Mouse (Mus musculus): ENCODE measurements around the gene Lpcat1. TPM values are rescaled to one million over a fixed set of nuclear protein-coding genes. Genes with fewer than 3 reads are reported as not detected.

Lpcat1 gene
- total RNA-seq (2015): 12.7 and 13.5 TPM in 2 replicates
- 21.6 and 26.5 TPM in 2 replicates for total RNA-seq (2017)

- ATAC-seq (replicated peaks; ENCODE audit: poor library complexity): peak; percentile 78
Observed at GRCm38 (mm10) chr13:73467034-73467420, at the start of gene Lpcat1. TSS of gene Lpcat1 (plus strand) at chr13:73467197.

- peak; percentile 93 for ATAC-seq (replicated peaks; ENCODE audit: poor library complexity)
Observed at GRCm38 (mm10) chr13:73417478-73418220, 49.3 kb upstream of the Lpcat1 start.

GRCm38 (mm10) chr13:73418297-73418696 lies 48.7 kb upstream of the Lpcat1 start:
- no peak for ATAC-seq (replicated peaks; ENCODE audit: poor library complexity)

- ATAC-seq (replicated peaks; ENCODE audit: poor library complexity): no peak
Observed at GRCm38 (mm10) chr13:73419244-73419643, 47.8 kb upstream of the Lpcat1 start.

GRCm38 (mm10) chr13:73423043-73423442 lies 44.0 kb upstream of the Lpcat1 start:
- ATAC-seq (replicated peaks; ENCODE audit: poor library complexity): no peak

DNA sequence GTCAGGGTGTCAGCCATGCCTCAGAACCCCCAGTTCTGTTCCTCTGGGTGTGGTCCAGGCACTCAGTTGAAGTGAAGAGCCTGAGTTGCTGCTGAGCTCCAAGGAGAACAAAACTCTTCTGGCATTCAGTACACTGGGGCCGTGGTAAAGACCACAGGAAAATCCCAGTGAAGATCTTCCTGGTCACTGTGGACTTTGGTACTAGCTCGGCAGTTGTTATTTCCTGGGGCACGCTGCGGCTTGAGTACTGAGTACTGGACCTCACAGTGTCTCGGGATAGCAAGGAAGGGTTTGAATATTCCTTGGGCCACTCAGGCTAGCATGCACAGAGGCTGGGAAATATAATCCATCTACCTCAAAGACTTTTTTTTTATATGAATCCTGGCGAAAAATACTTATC lies 42.0 kb upstream of the Lpcat1 start:
- ATAC-seq (replicated peaks; ENCODE audit: poor library complexity): no peak

- ATAC-seq (replicated peaks; ENCODE audit: poor library complexity): peak; percentile 99
Observed at GRCm38 (mm10) chr13:73425839-73426490, 41.0 kb upstream of the Lpcat1 start.

DNA sequence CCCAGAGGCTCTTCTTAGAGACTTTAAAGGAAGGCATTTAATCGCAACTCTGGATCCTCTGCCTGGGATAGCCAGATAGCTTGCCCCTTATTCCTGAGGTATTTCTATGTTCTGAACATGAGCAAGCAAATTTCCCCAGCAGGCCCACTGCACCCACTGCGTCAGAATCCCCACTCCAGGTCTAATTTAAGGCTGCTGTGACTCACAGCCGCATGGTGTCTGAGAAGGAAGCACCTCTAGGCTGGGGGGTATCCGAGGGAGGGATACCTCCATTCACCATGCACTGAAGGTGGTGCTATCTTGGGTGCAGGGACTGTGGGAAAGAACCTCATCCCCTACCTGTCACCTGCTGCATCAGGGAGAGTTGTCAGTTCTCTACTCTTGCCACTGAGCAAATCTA lies 40.4 kb upstream of the Lpcat1 start:
- ATAC-seq (replicated peaks; ENCODE audit: poor library complexity): no peak

DNA sequence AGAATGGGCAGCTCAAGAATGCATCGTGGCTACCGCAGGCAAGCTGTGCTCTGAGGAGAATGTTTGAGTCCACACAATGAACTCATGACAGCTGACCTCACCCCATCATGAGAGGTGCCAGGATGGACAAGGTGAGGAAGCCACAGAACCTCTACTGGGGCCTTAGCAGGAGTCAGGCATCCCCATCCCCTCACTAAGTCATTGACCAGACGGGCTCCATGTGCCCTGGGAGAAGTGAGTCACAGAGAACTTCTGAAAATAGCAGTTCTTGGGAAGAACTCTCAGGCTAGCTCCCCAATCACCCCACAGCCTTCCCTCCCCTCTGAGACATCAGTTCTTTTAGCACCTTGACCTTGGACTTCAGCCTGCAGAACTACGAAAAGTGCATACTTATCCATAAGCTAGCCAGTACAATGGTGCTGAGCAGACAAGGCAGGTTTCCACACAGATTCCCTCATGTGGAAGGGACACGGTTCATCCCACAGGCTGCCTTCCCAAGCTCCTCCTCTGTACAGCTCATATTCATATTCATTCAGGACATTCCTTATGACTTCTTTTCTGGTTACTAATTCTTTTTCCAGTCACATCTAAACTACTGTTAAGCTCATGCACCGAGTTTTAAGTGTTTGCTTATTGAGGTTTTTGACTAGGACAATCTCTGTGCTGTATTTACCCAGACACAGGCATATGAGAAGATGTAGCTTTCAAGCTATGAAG lies 37.2 kb upstream of the Lpcat1 start:
- ATAC-seq (replicated peaks; ENCODE audit: poor library complexity): no peak

DNA sequence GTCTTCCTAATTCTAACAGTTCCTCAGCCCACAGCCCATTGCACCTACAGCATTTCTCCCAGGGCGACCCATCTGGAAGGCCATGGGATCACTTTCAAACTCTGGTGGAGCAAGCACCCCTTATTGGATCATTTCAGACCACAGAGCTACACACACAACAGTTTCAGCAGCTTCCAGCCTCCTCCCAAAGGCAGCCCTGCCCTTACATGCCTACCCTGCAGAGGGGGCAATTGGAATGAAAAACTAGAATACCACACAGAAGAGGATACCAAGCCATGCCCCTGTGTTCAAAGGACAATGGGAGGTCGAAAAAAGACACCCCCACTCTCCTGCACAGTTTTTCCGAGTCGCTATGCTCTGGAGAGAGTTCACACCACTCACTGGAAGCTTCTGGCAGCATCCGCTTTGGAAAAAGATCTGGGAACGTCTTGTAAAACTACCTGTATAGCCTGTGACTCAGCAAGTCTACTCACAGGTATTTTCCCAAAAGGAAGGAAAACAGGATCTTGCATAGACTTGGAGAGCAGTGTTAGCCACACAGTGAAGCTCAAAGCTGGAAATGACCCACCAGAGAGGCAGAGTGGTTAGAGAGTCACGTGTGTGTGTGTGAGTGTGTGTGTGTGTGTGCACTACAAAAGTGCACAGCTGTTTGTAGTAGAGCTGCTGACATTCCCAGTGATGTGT lies 34.4 kb upstream of the Lpcat1 start:
- 0 out of 2 replicates have a peak, but pooled peaks have one; percentile 27 for ATAC-seq (replicated peaks; ENCODE audit: poor library complexity)

GRCm38 (mm10) chr13:73433681-73434535 lies 33.1 kb upstream of the Lpcat1 start:
- ATAC-seq (replicated peaks; ENCODE audit: poor library complexity): peak; percentile 83

- ATAC-seq (replicated peaks; ENCODE audit: poor library complexity): no peak
Observed at GRCm38 (mm10) chr13:73434687-73435086, 32.3 kb upstream of the Lpcat1 start.

DNA sequence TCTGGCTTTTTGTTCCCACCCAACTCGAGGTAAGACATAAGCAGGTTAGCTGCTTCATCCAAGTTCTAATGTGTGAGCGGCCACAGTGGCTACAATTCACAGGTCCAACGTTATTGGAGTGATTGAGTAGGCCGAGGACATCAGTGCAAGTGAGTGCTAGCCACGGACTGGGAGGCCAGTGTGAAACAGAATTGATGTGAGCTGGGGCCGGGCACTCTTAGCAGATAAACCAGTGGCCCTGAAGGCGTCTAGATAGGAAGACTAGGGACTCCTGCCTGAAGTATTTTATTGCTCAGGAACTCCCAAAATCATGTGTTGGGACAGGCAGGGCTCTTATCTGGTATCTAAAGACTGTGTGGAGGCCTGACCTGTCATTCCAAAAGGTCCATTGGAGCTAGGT lies 31.3 kb upstream of the Lpcat1 start:
- no peak for ATAC-seq (replicated peaks; ENCODE audit: poor library complexity)

DNA sequence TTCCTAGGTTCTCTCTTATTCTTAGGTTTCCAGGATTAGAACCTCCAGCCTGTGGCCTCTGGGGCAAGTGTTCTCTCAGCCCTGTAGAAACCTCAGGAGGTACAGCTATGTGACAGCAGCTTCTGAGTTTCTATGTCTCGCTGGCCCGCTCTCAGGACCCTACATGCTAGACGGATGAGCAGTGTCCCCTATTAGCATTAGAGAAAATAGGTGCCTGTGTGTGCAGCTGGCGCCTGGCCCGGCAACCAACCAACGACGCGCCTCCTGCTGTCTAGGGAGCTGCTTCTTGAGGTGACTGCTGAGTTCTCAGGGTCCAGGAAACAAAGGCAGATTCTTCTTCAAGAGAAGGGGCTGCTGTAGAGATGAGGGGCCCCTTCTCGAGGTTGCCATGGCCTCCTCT lies 27.9 kb upstream of the Lpcat1 start:
- ATAC-seq (replicated peaks; ENCODE audit: poor library complexity): no peak

GRCm38 (mm10) chr13:73441032-73441431 lies 26.0 kb upstream of the Lpcat1 start:
- ATAC-seq (replicated peaks; ENCODE audit: poor library complexity): no peak

- no peak for ATAC-seq (replicated peaks; ENCODE audit: poor library complexity)
Observed at GRCm38 (mm10) chr13:73441686-73442085, 25.3 kb upstream of the Lpcat1 start.

GRCm38 (mm10) chr13:73442431-73442830 lies 24.6 kb upstream of the Lpcat1 start:
- no peak for ATAC-seq (replicated peaks; ENCODE audit: poor library complexity)

- peak; percentile 61 for ATAC-seq (replicated peaks; ENCODE audit: poor library complexity)
Observed at GRCm38 (mm10) chr13:73443093-73443821, 23.7 kb upstream of the Lpcat1 start.

DNA sequence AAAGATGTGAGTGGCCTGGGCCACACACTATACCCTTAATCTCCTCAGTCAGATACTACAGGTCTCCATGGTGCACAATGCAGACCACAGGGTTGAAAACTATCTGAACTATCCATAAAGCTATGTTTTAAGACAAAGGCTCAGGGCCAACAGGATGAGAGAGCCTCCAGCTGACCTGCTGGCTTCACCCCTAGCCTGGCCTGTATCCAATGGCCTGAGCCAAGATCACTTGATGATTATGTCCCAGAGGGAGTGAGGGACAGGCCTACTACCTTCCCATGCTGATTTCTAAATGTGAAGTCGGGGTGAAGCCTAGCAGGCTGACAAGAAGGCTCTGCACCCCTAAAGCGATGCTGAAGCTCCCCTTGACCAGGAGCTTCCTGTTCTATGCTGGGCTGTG lies 21.9 kb upstream of the Lpcat1 start:
- 0 out of 2 replicates have a peak, but pooled peaks have one; percentile 13 for ATAC-seq (replicated peaks; ENCODE audit: poor library complexity)

DNA sequence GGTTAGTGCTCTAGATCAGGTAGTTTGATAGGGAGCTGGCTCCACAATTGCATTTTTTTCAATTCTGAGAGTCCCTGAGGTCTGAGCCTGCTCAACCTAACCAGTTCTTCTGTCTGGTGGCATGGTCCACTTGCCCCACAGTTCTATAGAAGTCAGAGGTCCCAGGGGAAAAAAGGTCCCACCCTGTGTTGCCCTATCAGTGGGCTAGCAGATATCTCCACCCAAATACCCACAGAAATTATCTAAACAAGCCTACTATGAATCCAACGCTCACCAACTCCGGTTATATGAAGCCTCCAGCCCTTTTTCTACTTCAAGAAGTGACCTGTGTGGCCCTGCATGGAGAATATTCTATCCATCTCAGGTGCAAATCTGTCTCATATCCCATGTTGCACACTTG lies 20.9 kb upstream of the Lpcat1 start:
- peak; percentile 41 for ATAC-seq (replicated peaks; ENCODE audit: poor library complexity)
